Mouse (Mus musculus): ENCODE results near the gene Olfr148. TPM values are rescaled to one million over a fixed set of nuclear protein-coding genes. Genes with fewer than 3 reads are reported as not detected.

The Olfr148 gene
- polyA plus RNA-seq, 1 experiment from 2014 or later = not detected

GRCm38 (mm10) chr9:39623783-39624182 is 13.3 kb downstream of the Olfr148 start:
- Histone ChIP-seq H3K36me3 (ENCODE audit: control insufficient read depth, insufficient read depth, low read length) (no peaks in the 10 kb centered on the region), H3K27ac (ENCODE audit: low read length) (no peak overlapping the region), H3K9ac (ENCODE audit: low read depth, low read length) (no peak overlapping the region), H3K4me1 (ENCODE audit: control insufficient read depth, insufficient read depth, low read length) (no peaks in the 10 kb centered on the region), H3K9me3 (ENCODE audit: control insufficient read depth, low read length) (no peaks in the 10 kb centered on the region), H3K4me2 (ENCODE audit: low read depth, low read length) (no peak overlapping the region), H3K27me3 (replicated peaks; ENCODE audit: control insufficient read depth, insufficient read depth, low read length) (no peaks in the 10 kb centered on the region), H3K4me3 (ENCODE audit: low read length) (no peak overlapping the region)
- 91% methylated on average over 3 of the region's 3 CpGs for WGBS
- no peak for ATAC-seq

GRCm38 (mm10) chr9:39624711-39625110 is 14.3 kb downstream of the Olfr148 start:
- no peak overlapping the region for H3K27ac ChIP-seq (ENCODE audit: low read length)
- H3K4me3 ChIP-seq (ENCODE audit: low read length) = no peak overlapping the region
- H3K9me3 ChIP-seq (ENCODE audit: control insufficient read depth, low read length) = no peaks in the 10 kb centered on the region
- H3K4me1 ChIP-seq (ENCODE audit: control insufficient read depth, insufficient read depth, low read length) = no peaks in the 10 kb centered on the region
- H3K36me3 ChIP-seq (ENCODE audit: control insufficient read depth, insufficient read depth, low read length) = no peaks in the 10 kb centered on the region
- no peaks in the 10 kb centered on the region for H3K27me3 ChIP-seq (replicated peaks; ENCODE audit: control insufficient read depth, insufficient read depth, low read length)
- H3K9ac ChIP-seq (ENCODE audit: low read depth, low read length) = no peak overlapping the region
- 29% methylated on average over 2 of the region's 2 CpGs for WGBS
- no peak overlapping the region for H3K4me2 ChIP-seq (ENCODE audit: low read depth, low read length)
- peak; percentile 81 for ATAC-seq

- Histone ChIP-seq H3K4me1 (ENCODE audit: control insufficient read depth, insufficient read depth, low read length) (no peaks in the 10 kb centered on the region), H3K27ac (ENCODE audit: low read length) (no peak overlapping the region), H3K4me3 (ENCODE audit: low read length) (no peak overlapping the region), H3K4me2 (ENCODE audit: low read depth, low read length) (no peak overlapping the region), H3K9ac (ENCODE audit: low read depth, low read length) (no peak overlapping the region), H3K36me3 (ENCODE audit: control insufficient read depth, insufficient read depth, low read length) (no peaks in the 10 kb centered on the region), H3K27me3 (replicated peaks; ENCODE audit: control insufficient read depth, insufficient read depth, low read length) (no peaks in the 10 kb centered on the region), H3K9me3 (ENCODE audit: control insufficient read depth, low read length) (no peaks in the 10 kb centered on the region)
- 70% methylated on average over 2 of the region's 2 CpGs for WGBS
- ATAC-seq = no peak
Measured at GRCm38 (mm10) chr9:39629069-39629468, 18.6 kb downstream of the Olfr148 start.

GRCm38 (mm10) chr9:39633913-39634594 is 23.6 kb downstream of the Olfr148 start:
- H3K9ac ChIP-seq (ENCODE audit: low read depth, low read length) = no peak overlapping the region
- no peaks in the 10 kb centered on the region for H3K36me3 ChIP-seq (ENCODE audit: control insufficient read depth, insufficient read depth, low read length)
- H3K27me3 ChIP-seq (replicated peaks; ENCODE audit: control insufficient read depth, insufficient read depth, low read length) = no peaks in the 10 kb centered on the region
- H3K9me3 ChIP-seq (ENCODE audit: control insufficient read depth, low read length) = no peaks in the 10 kb centered on the region
- H3K4me1 ChIP-seq (ENCODE audit: control insufficient read depth, insufficient read depth, low read length) = no peaks in the 10 kb centered on the region
- no peak overlapping the region for H3K4me2 ChIP-seq (ENCODE audit: low read depth, low read length)
- H3K4me3 ChIP-seq (ENCODE audit: low read length) = no peak overlapping the region
- WGBS = 25% methylated on average over 4 of the region's 4 CpGs
- no peak overlapping the region for H3K27ac ChIP-seq (ENCODE audit: low read length)
- no peak for ATAC-seq

GRCm38 (mm10) chr9:39644785-39645184 is 34.3 kb downstream of the Olfr148 start, which contains the start of gene Olfr961:
TSS of gene Olfr961 (plus strand) at chr9:39645085.
- no peaks in the 10 kb centered on the region for H3K4me1 ChIP-seq (ENCODE audit: control insufficient read depth, insufficient read depth, low read length)
- no peaks in the 10 kb centered on the region for H3K36me3 ChIP-seq (ENCODE audit: control insufficient read depth, insufficient read depth, low read length)
- no peak for ATAC-seq
- H3K27me3 ChIP-seq (replicated peaks; ENCODE audit: control insufficient read depth, insufficient read depth, low read length) = no peaks in the 10 kb centered on the region
- H3K9me3 ChIP-seq (ENCODE audit: control insufficient read depth, low read length) = no peaks in the 10 kb centered on the region
- no peak within 1 kb of the TSS for H3K4me3 ChIP-seq (ENCODE audit: low read length)
- H3K27ac ChIP-seq (ENCODE audit: low read length) = no peak within 1 kb of the TSS
- H3K4me2 ChIP-seq (ENCODE audit: low read depth, low read length) = no peak within 1 kb of the TSS
- no peak within 1 kb of the TSS for H3K9ac ChIP-seq (ENCODE audit: low read depth, low read length)

GRCm38 (mm10) chr9:39647382-39647781 is 36.9 kb downstream of the Olfr148 start:
- H3K27me3 ChIP-seq (replicated peaks; ENCODE audit: control insufficient read depth, insufficient read depth, low read length) = no peaks in the 10 kb centered on the region
- no peak overlapping the region for H3K27ac ChIP-seq (ENCODE audit: low read length)
- 91% methylated on average over 4 of the region's 4 CpGs for WGBS
- no peak overlapping the region for H3K9ac ChIP-seq (ENCODE audit: low read depth, low read length)
- ATAC-seq = no peak
- H3K4me1 ChIP-seq (ENCODE audit: control insufficient read depth, insufficient read depth, low read length) = no peaks in the 10 kb centered on the region
- no peaks in the 10 kb centered on the region for H3K9me3 ChIP-seq (ENCODE audit: control insufficient read depth, low read length)
- H3K4me3 ChIP-seq (ENCODE audit: low read length) = no peak overlapping the region
- no peaks in the 10 kb centered on the region for H3K36me3 ChIP-seq (ENCODE audit: control insufficient read depth, insufficient read depth, low read length)
- H3K4me2 ChIP-seq (ENCODE audit: low read depth, low read length) = no peak overlapping the region

- H3K4me3 ChIP-seq (ENCODE audit: low read length) = no peak overlapping the region
- H3K27ac ChIP-seq (ENCODE audit: low read length) = no peak overlapping the region
- no peak overlapping the region for H3K4me2 ChIP-seq (ENCODE audit: low read depth, low read length)
- no peaks in the 10 kb centered on the region for H3K36me3 ChIP-seq (ENCODE audit: control insufficient read depth, insufficient read depth, low read length)
- no peaks in the 10 kb centered on the region for H3K27me3 ChIP-seq (replicated peaks; ENCODE audit: control insufficient read depth, insufficient read depth, low read length)
- ATAC-seq = no peak
- no peaks in the 10 kb centered on the region for H3K9me3 ChIP-seq (ENCODE audit: control insufficient read depth, low read length)
- 57% methylated on average over 6 of the region's 6 CpGs for WGBS
- no peak overlapping the region for H3K9ac ChIP-seq (ENCODE audit: low read depth, low read length)
- H3K4me1 ChIP-seq (ENCODE audit: control insufficient read depth, insufficient read depth, low read length) = no peaks in the 10 kb centered on the region
Measured at GRCm38 (mm10) chr9:39654756-39655396, 44.4 kb downstream of the Olfr148 start.

Other genes starting within 250 kb of the Olfr148 start
- gene Olfr951, start 223.2 kb upstream of the Olfr148 start, polyA plus RNA-seq (2015; fragmentation: Nextera tagmentation; extraction: Ambion mirVana) = not detected in 2 replicates
- not detected in 2 replicates for gene Olfr952, start 183.5 kb upstream of the Olfr148 start, polyA plus RNA-seq (2015; fragmentation: Nextera tagmentation; extraction: Ambion mirVana)
- not detected in 2 replicates for gene Olfr954, start 154.0 kb upstream of the Olfr148 start, polyA plus RNA-seq (2015; fragmentation: Nextera tagmentation; extraction: Ambion mirVana)
- gene Olfr955, start 138.7 kb upstream of the Olfr148 start, polyA plus RNA-seq (2015; fragmentation: Nextera tagmentation; extraction: Ambion mirVana) = not detected in 2 replicates
- gene Olfr44, start 116.7 kb upstream of the Olfr148 start, polyA plus RNA-seq (2015; fragmentation: Nextera tagmentation; extraction: Ambion mirVana) = not detected in 2 replicates
- gene Olfr957, start 94.8 kb upstream of the Olfr148 start, polyA plus RNA-seq (2015; fragmentation: Nextera tagmentation; extraction: Ambion mirVana) = not detected in 2 replicates
- not detected in 2 replicates for gene Olfr958, start 56.6 kb upstream of the Olfr148 start, polyA plus RNA-seq (2015; fragmentation: Nextera tagmentation; extraction: Ambion mirVana)
- not detected in 2 replicates for gene Olfr959, start 35.1 kb upstream of the Olfr148 start, polyA plus RNA-seq (2015; fragmentation: Nextera tagmentation; extraction: Ambion mirVana)
- 16.0 and 18.1 TPM in 2 replicates for gene AW551984, start 6.3 kb upstream of the Olfr148 start, polyA plus RNA-seq (2015; fragmentation: Nextera tagmentation; extraction: Ambion mirVana)
- not detected in 2 replicates for gene Olfr960, start 10.7 kb downstream of the Olfr148 start, polyA plus RNA-seq (2015; fragmentation: Nextera tagmentation; extraction: Ambion mirVana)
- not detected in 2 replicates for gene Olfr961, start 34.4 kb downstream of the Olfr148 start, polyA plus RNA-seq (2015; fragmentation: Nextera tagmentation; extraction: Ambion mirVana)
- gene Olfr963, start 56.5 kb downstream of the Olfr148 start, polyA plus RNA-seq (2015; fragmentation: Nextera tagmentation; extraction: Ambion mirVana) = not detected in 2 replicates
- gene Olfr149, start 96.5 kb downstream of the Olfr148 start, polyA plus RNA-seq (2015; fragmentation: Nextera tagmentation; extraction: Ambion mirVana) = not detected in 2 replicates
- not detected in 2 replicates for gene Olfr965, start 100.7 kb downstream of the Olfr148 start, polyA plus RNA-seq (2015; fragmentation: Nextera tagmentation; extraction: Ambion mirVana)
- gene Olfr150, start 120.3 kb downstream of the Olfr148 start, polyA plus RNA-seq (2015; fragmentation: Nextera tagmentation; extraction: Ambion mirVana) = not detected in 2 replicates
- gene Olfr967, start 135.6 kb downstream of the Olfr148 start, polyA plus RNA-seq (2015; fragmentation: Nextera tagmentation; extraction: Ambion mirVana) = not detected in 2 replicates
- not detected in 2 replicates for gene Olfr968, start 172.6 kb downstream of the Olfr148 start, polyA plus RNA-seq (2015; fragmentation: Nextera tagmentation; extraction: Ambion mirVana)
- not detected in 2 replicates for gene Olfr969, start 180.3 kb downstream of the Olfr148 start, polyA plus RNA-seq (2015; fragmentation: Nextera tagmentation; extraction: Ambion mirVana)
- gene Olfr970, start 198.2 kb downstream of the Olfr148 start, polyA plus RNA-seq (2015; fragmentation: Nextera tagmentation; extraction: Ambion mirVana) = not detected in 2 replicates
- gene Olfr971, start 226.2 kb downstream of the Olfr148 start, polyA plus RNA-seq (2015; fragmentation: Nextera tagmentation; extraction: Ambion mirVana) = not detected in 2 replicates